Mouse (Mus musculus) testis, adult 2 months (tissue): ENCODE results near the gene Prkci. TPM values are rescaled to one million over a fixed set of nuclear protein-coding genes. Genes with fewer than 3 reads are reported as not detected.

Experiments used
- H3K27ac ChIP-seq: fragments of 200-500 bp; 2 replicates; pipeline ENCODE4 v1.5.1; 2012; ENCODE audit warnings: low read depth, low read length; ENCODE audit not compliant: control insufficient read depth, insufficient read depth
- H3K27me3 ChIP-seq: fragments of 200-500 bp; 2 replicates; pipeline ENCODE4 v1.6.1; 2012; ENCODE audit warnings: mild to moderate bottlenecking, low read length, moderate library complexity; ENCODE audit not compliant: control insufficient read depth, insufficient read depth
- H3K36me3 ChIP-seq: fragments of 200-500 bp; 2 replicates; pipeline ENCODE4 v1.6.1; 2012; ENCODE audit warnings: mild to moderate bottlenecking, low read length; ENCODE audit not compliant: control insufficient read depth, insufficient read depth
- H3K4me1 ChIP-seq: fragments of 200-500 bp; 2 replicates; pipeline ENCODE4 v1.6.1; 2012; ENCODE audit warnings: low read length; ENCODE audit not compliant: control insufficient read depth, insufficient read depth
- H3K4me3 ChIP-seq: fragments of 200-500 bp; 2 replicates; pipeline ENCODE4 v1.5.1; 2012; ENCODE audit warnings: low read depth, mild to moderate bottlenecking, low read length, moderate library complexity, mixed read lengths; ENCODE audit not compliant: control insufficient read depth
- CTCF ChIP-seq: fragments of 200-500 bp; IDR thresholded peaks from 2 replicates; pipeline ENCODE4 v1.5.1; 2012; ENCODE audit warnings: low read depth, mild to moderate bottlenecking, inconsistent platforms, low read length, moderate library complexity; ENCODE audit not compliant: control insufficient read depth, insufficient read depth, insufficient replicate concordance
- POLR2A ChIP-seq: fragments of 200-500 bp; IDR thresholded peaks from 2 replicates; pipeline ENCODE4 v1.6.1; 2012; ENCODE audit warnings: low read depth, mild to moderate bottlenecking, inconsistent platforms, low read length, moderate library complexity; ENCODE audit not compliant: control insufficient read depth
- polyA plus RNA-seq: library from polyadenylated mRNA; depleted of rRNA; stranded (reverse); fragments of >200 nt; gene quantifications from 2 replicates; pipeline ENCODE4 v1.2.3, GENCODE M21; 2012

The Prkci gene
- polyA plus RNA-seq, 1 experiment, result 8.5 TPM

DNA sequence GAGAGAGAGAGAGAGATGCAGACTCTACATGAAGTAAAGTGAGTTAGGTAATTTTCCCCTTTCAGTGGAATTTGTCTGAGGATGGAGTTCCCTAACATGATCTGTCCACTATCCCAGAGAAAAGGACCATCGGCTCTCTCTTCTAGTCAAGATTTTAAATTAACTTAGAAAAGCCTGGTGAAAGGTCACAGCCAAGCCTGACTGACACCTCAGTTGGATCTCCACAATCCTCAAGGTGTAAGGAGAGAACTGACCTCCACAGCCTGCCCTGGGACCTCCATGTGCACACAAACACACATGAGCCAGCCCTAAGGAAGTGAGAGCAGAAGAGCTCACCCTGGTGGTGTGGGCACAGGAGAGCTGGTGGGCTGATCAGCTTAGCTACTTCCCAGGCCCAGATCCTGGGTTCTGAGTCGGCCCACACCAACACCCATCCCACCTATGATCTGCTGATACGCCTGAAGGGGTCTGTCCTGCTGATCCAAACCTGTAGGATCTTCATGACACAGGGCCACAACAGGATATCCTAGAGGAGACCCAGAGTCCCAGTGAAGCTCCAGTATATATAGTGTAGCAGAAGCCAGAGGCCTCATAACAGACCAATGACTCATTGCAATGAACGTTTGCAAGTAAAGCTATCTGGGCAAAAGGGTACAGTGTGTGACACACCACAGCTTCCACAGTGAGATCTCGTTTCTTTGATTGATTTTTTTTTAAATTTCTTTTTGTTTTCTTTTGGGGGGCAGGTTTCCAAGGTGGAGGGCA is 13.7 kb upstream of the Prkci start:
- no peak overlapping the region for H3K4me3 ChIP-seq
- no peaks in the 10 kb centered on the region for H3K27me3 ChIP-seq
- no peaks in the 10 kb centered on the region for H3K36me3 ChIP-seq
- peaks cover 2% of the 10 kb centered on the region for H3K4me1 ChIP-seq
- TF ChIP-seq CTCF (no peak), POLR2A (no peak)
- H3K27ac ChIP-seq, result no peak overlapping the region; the same call in 1 of the 2 replicates

DNA sequence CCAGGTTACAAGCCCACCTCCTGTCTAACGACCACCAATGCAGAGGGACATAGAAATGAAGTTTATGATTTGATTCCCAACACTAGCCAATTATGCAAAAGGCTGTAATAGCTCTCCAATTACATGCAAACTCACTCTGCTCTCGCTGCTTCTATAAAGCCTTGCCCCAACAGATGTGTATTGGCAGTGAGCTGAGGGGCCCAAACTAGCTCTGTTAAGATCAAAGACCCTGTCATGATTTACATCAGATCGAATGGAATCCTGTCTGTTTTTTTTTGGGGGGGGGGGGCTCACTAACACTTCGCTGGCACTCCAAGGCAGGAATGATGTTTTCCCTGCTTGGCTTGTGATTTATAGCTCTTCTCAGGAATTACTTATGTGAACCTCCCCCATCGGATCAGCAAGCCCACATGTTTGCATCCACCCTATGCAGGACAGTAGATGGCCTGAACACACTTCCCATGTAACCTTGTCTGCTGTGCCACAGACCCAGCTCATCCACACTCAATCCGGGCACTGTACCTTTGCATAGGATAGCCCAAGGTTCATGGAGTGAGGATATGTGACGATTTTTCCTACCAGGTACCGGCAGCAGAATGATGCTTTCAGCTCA is 12.5 kb upstream of the Prkci start:
- Histone ChIP-seq H3K4me1 (peaks cover 2% of the 10 kb centered on the region), H3K4me3 (no peak overlapping the region), H3K36me3 (no peaks in the 10 kb centered on the region), H3K27ac (no peak overlapping the region), H3K27me3 (no peaks in the 10 kb centered on the region)
- TF ChIP-seq POLR2A (no peak), CTCF (no peak)

DNA sequence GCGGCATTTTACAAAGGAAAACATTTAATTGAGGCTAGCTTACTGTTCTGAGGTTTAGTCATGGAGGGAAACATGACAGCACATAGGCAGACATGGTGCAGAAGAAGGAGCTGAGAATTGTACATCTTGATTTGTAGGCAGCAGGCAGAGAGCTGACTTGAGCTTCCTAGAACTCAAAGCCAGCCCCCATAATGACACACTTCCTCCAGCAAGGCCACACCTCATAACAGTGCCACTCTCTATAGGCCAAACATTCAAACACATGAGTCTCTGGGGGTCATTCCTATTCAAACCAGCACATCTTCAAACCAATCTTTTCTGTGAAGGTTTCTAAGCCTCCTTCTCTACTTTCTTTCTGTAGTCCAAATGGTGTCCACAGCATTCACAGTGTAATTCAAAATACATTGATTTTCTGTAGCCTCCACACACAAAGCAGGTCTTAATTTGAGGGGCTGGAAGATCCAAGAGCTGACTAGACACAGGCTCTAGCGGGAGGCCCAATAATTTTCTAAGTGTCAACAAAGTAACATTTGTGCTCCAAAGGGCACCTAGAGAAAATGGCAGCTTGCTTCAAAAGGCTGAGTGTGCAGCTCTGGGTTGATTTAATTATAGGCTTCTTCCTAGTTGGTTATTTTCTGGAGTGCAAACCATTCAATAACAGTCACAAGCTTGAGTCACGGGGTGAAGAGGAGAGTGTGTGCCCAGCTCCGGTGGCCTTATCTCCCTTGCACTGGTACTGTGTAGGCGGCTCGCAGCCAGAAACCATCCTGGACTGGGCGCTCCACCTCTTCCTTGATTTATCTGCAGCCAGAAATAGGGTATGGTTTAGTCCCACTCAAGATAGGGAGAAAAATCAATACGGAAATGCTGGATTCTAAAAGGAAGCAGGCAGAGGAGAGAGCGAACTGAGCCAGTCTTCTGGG is 7.9 kb upstream of the Prkci start:
- Histone ChIP-seq H3K27ac (no peak overlapping the region), H3K36me3 (no peaks in the 10 kb centered on the region), H3K27me3 (no peaks in the 10 kb centered on the region), H3K4me3 (no peak overlapping the region), H3K4me1 (no peaks in the 10 kb centered on the region)
- no peak for TF ChIP-seq POLR2A
- no peak for TF ChIP-seq CTCF

DNA sequence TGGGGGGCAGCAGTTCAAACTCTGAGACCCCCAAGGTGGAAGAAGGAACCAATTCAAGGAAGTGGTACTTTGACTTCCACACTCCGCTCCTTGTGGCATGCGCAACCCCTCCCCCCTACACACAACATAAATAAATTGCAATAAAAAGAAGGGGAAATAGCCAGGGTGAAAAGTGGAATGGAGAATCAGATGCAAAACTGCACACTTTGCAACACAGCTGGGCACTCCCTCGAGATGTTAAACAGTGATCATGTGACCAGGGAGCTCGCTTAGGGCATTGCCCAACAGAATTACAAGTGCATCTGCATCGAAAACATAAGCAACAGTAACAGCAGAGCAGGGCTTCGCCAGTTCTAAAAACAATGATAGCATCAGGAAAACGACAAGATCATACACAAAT is 3.4 kb upstream of the Prkci start:
- Histone ChIP-seq H3K4me1 (peaks cover 2% of the 10 kb centered on the region; the same call in 1 of the 2 replicates), H3K27ac (no peak overlapping the region), H3K27me3 (no peaks in the 10 kb centered on the region), H3K36me3 (no peaks in the 10 kb centered on the region), H3K4me3 (no peak overlapping the region)
- TF ChIP-seq CTCF (no peak), POLR2A (no peak)

DNA sequence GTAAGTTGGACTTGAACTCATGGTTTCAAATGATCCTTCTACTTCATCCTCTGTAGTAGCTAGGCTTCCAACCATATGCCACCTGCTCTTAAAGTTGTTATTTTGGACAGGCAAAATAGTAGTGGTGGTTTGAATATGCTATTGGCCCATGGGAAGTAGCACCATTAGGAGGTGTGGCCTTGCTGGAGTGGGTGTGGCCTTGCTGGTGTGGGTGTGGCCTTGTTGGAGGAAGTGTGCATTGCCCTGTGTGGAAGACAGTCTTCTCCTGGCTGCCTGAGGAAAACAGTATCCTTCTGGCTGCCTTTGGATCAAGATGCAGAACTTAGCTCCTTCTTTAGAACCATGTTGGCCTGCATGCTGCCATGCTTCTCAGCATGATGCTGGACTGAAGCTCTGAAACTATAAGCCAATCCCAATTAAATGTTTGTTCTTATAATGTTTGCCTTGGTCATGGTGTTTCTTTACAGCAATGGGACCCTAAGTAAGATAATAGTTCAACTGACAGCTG is 2.4 kb upstream of the Prkci start:
- H3K27ac ChIP-seq, result no peak overlapping the region

DNA sequence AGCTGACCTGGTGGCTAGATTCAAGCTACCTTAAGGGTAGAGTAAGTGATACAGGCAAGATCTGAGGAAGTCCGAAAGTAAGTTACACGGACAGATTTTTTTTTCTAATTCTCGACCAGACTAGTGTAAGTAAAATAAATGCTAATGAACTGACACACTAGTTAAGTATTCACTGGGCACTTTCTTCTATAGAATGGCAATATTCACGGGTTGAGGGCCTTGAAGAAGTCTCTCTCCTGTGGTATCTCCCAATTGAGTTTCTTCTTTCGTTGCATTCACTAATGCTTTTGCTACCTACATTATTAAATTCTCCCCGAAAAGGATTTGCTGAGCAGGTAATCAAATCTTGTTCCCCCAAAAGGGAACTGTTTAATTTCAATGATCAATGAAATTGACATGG is 688 bp upstream of the Prkci start:
- Histone ChIP-seq H3K27ac (no peak overlapping the region), H3K27me3 (no peaks in the 10 kb centered on the region), H3K4me1 (peaks cover 4% of the 10 kb centered on the region), H3K4me3 (peak overlapping the region; percentile 99), H3K36me3 (no peaks in the 10 kb centered on the region)
- TF ChIP-seq POLR2A (no peak), CTCF (no peak)

More for the DNA sequence above, 2.4 kb upstream of the Prkci start:
- TF ChIP-seq CTCF (no peak), POLR2A (no peak)
- Histone ChIP-seq H3K4me3 (no peak overlapping the region), H3K36me3 (no peaks in the 10 kb centered on the region), H3K4me1 (peaks cover 2% of the 10 kb centered on the region; the same call in 1 of the 2 replicates), H3K27me3 (no peaks in the 10 kb centered on the region)

DNA sequence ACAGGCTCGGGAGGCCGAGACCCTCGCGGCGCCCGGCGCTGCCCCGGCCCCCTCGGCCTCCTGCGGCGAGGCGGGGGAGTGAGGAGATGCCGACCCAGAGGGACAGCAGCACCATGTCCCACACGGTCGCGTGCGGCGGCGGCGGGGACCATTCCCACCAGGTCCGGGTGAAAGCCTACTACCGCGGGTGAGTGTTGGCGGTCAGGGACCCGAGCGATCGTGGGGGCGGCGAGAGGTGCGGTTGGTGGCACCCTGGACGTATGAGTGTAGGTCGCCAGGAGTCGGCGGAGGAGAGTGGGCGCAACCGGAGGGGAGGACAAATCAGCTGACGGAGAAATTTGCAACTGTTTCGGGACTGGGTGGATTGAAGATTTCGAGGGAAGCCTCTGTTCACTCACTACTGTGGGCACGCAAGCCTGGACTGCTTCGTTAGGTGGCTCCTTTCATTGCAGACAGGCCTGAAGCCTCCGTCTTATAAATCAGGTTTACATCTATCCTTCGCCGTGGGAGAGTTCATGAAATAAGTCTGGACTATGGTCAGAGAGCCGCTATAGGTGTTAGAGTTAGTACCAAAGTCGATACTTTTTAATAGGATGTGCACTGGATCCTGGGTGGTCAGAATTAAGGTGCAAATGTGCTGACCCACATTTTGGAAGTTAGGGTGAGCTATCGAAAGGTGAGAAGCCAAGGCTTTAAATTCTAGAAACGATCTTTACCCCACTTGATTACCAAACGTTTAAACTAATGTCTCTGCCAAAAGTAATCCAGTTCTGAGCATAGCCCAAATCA is 546 bp downstream of the Prkci start:
- Histone ChIP-seq H3K27me3 (no peaks in the 10 kb centered on the region), H3K27ac (peak overlapping the region; percentile 93), H3K36me3 (no peaks in the 10 kb centered on the region), H3K4me3 (peak overlapping the region; percentile 99), H3K4me1 (peaks cover 4% of the 10 kb centered on the region)
- no peak for TF ChIP-seq CTCF
- peak; percentile 25; the same call in 1 of the 2 replicates for TF ChIP-seq POLR2A
